Mouse (Mus musculus) kidney, adult 2 months (tissue): ENCODE results near the gene Mad2l2. TPM values are rescaled to one million over a fixed set of nuclear protein-coding genes. Genes with fewer than 3 reads are reported as not detected.
A peak's percentile ranks its signal among the peaks of the same experiment; 100 is the strongest.

ENCODE experiments used
- DNase-seq: peaks from one replicate; pipeline ENCODE4 v3.0.0; 2021
- H3K27ac ChIP-seq: fragments of 200-500 bp; 2 replicates; pipeline ENCODE4 v1.5.1; 2012; ENCODE audit warnings: low read depth, low read length, control low read depth, inconsistent platforms; ENCODE audit not compliant: insufficient read depth
- H3K27me3 ChIP-seq: fragments of 200-500 bp; replicated peaks from 2 replicates; pipeline ENCODE4 v1.6.1; 2012; ENCODE audit warnings: mild to moderate bottlenecking, moderate library complexity, low read length, inconsistent platforms; ENCODE audit not compliant: control insufficient read depth, insufficient read depth
- H3K36me3 ChIP-seq: fragments of 200-500 bp; 2 replicates; pipeline ENCODE4 v1.6.1; 2012; ENCODE audit warnings: mild to moderate bottlenecking, moderate library complexity, low read length, inconsistent platforms; ENCODE audit not compliant: control insufficient read depth, insufficient read depth
- H3K4me1 ChIP-seq: fragments of 200-500 bp; 2 replicates; pipeline ENCODE4 v1.6.1; 2011; ENCODE audit warnings: low read length; ENCODE audit not compliant: control insufficient read depth, insufficient read depth
- H3K4me3 ChIP-seq: fragments of 200-500 bp; 2 replicates; pipeline ENCODE4 v1.5.1; 2011; ENCODE audit warnings: mild to moderate bottlenecking, low read depth, low read length, control low read depth; ENCODE audit not compliant: insufficient read depth
- CTCF ChIP-seq: fragments of 200-500 bp; conservative IDR thresholded peaks from 2 replicates; pipeline ENCODE4 v1.5.1; 2011; ENCODE audit warnings: low read depth, mild to moderate bottlenecking, control low read depth, low read length, moderate library complexity, mixed read lengths; ENCODE audit not compliant: insufficient read depth, insufficient read length
- POLR2A ChIP-seq: fragments of 200-500 bp; IDR thresholded peaks from one replicate; pipeline ENCODE4 v1.6.1; 2011; ENCODE audit warnings: low read depth, low read length, control low read depth
- WGBS: fragments of 180-500 bp; shearing (Covaris S2); methylation state at CpG from one replicate; pipeline ENCODE4 v1.1.7; 2018; 5-methylcytosine and 5-hydroxymethylcytosine counted together
- polyA plus RNA-seq: library from polyadenylated mRNA; depleted of rRNA; stranded (reverse); fragments of >200 nt; gene quantifications from 2 replicates; pipeline ENCODE4 v1.2.3, GENCODE M21; 2012

Mad2l2 gene
- polyA plus RNA-seq, 1 experiment = 22.8 TPM

- H3K27me3 ChIP-seq = no peaks in the 10 kb centered on the region
- TF ChIP-seq POLR2A (no peak), CTCF (no peak)
- no peak overlapping the region for H3K27ac ChIP-seq
- no peak for DNase-seq
- WGBS = 74% methylated on average over 3 of the region's 3 CpGs
- H3K4me3 ChIP-seq = no peak overlapping the region
- no peaks in the 10 kb centered on the region for H3K36me3 ChIP-seq
- peaks cover 32% of the 10 kb centered on the region for H3K4me1 ChIP-seq
Observed at GRCm38 (mm10) chr4:148085907-148086305, 44.3 kb upstream of the Mad2l2 start.

- WGBS = 3% methylated on average over 30 of the region's 30 CpGs
- H3K27ac ChIP-seq = peak overlapping the region; percentile 57
- DNase-seq = peak; percentile 78
Observed at GRCm38 (mm10) chr4:148087091-148087906, 42.9 kb upstream of the Mad2l2 start.

GRCm38 (mm10) chr4:148087907-148088527, 42.2 kb upstream of the Mad2l2 start, which contains the start of gene Agtrap:
Gene Agtrap, minus strand, starts transcription at chr4:148088031.
- TF ChIP-seq CTCF (no peak), POLR2A (peak; percentile 15)
- H3K27me3 ChIP-seq = no peaks in the 10 kb centered on the region
- 6% methylated on average over 34 of the region's 34 CpGs for WGBS
- peak within 1 kb of the TSS; percentile 70 for H3K4me3 ChIP-seq
- H3K4me1 ChIP-seq = peaks cover 26% of the 10 kb centered on the region
- peak; percentile 98 for DNase-seq
- H3K27ac ChIP-seq = peak within 1 kb of the TSS; percentile 57
- H3K36me3 ChIP-seq = no peaks in the 10 kb centered on the region

More at GRCm38 (mm10) chr4:148087091-148087906, 42.9 kb upstream of the Mad2l2 start:
- H3K36me3 ChIP-seq = no peaks in the 10 kb centered on the region
- H3K4me3 ChIP-seq = peak overlapping the region; percentile 70
- no peaks in the 10 kb centered on the region for H3K27me3 ChIP-seq
- peaks cover 32% of the 10 kb centered on the region for H3K4me1 ChIP-seq
- no peak for TF ChIP-seq POLR2A
- no peak for TF ChIP-seq CTCF

GRCm38 (mm10) chr4:148089166-148089565, 41.0 kb upstream of the Mad2l2 start:
- H3K27me3 ChIP-seq = no peaks in the 10 kb centered on the region
- no peak for DNase-seq
- H3K4me1 ChIP-seq = peaks cover 14% of the 10 kb centered on the region; the same call in 1 of the 2 replicates
- no peak overlapping the region for H3K4me3 ChIP-seq
- no peaks in the 10 kb centered on the region for H3K36me3 ChIP-seq
- WGBS = 92% methylated on average over 4 of the region's 4 CpGs
- TF ChIP-seq POLR2A (no peak), CTCF (no peak)
- H3K27ac ChIP-seq = no peak overlapping the region

- H3K27ac ChIP-seq = no peak overlapping the region
- H3K36me3 ChIP-seq = no peaks in the 10 kb centered on the region
- 98% methylated on average over 1 of the region's 1 CpGs for WGBS
- no peak for TF ChIP-seq CTCF
- no peak for TF ChIP-seq POLR2A
- no peak for DNase-seq
- no peak overlapping the region for H3K4me3 ChIP-seq
- H3K27me3 ChIP-seq = no peaks in the 10 kb centered on the region
- H3K4me1 ChIP-seq = peaks cover 5% of the 10 kb centered on the region; the same call in 1 of the 2 replicates
Observed at GRCm38 (mm10) chr4:148091181-148091580, 39.0 kb upstream of the Mad2l2 start.

- Histone ChIP-seq H3K4me3 (no peak overlapping the region), H3K4me1 (no peaks in the 10 kb centered on the region; the same call in 1 of the 2 replicates), H3K36me3 (no peaks in the 10 kb centered on the region), H3K27me3 (no peaks in the 10 kb centered on the region), H3K27ac (no peak overlapping the region)
- no peak for DNase-seq
- no peak for TF ChIP-seq CTCF
- no peak for TF ChIP-seq POLR2A
- WGBS = 90% methylated on average over 11 of the region's 11 CpGs
Observed at GRCm38 (mm10) chr4:148092551-148093271, 37.5 kb upstream of the Mad2l2 start.
